In the genomic region with DNA sequence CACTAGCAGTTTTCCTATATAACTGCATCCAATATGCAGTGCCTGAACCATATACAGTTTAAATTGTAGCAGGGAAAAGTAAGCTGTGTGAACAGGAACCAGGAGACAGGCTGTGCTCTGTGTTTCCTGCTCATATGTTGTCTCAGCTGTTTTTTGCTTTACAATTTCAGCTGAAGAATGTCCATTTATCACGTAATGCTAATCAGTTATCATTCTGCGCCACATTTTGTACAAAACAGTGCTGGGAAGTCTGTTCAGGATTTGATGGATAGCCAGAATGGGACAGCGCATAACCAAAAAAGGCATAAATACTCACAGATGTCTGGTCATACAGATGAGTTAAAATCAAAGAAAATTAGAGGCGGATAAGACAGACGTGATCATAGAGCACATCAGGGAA, we compare ENCODE assay signal across 18 mouse cellular contexts.
DNase-seq lines count a peak whose midpoint lies in the region; ATAC-seq and TF ChIP-seq lines count a peak whose summit lies in the region.
"Had no signal": no experiment of that assay in that cellular context is flagged by ENCODE, and none has a peak within 500 bp of the region (broad histone marks: within the 10 kb centered on the region; RNA-seq: fewer than 3 reads in every experiment).

No protein-coding gene starts in this region.

- no peak overlapping the region for H3K27ac ChIP-seq in heart, embryonic 16.5 days (ENCODE audit: low read length)
- no peak overlapping the region; the same call in 1 of the 2 replicates for H3K27ac ChIP-seq in lung, embryonic 14.5 days (ENCODE audit: low read depth)
- H3K27ac ChIP-seq in forebrain, postnatal 0 days (ENCODE audit: low read depth, low read length) = no peak overlapping the region
- peak overlapping the region; percentile 3; the same call in 1 of the 2 replicates for H3K27ac ChIP-seq in stomach, embryonic 14.5 days (ENCODE audit: low read length)
- H3K27ac ChIP-seq in midbrain, embryonic 16.5 days (ENCODE audit: low read length) = no peak overlapping the region
- H3K27ac ChIP-seq: embryonic facial prominence, embryonic 15.5 days; heart, embryonic 13.5 days; hindbrain, embryonic 13.5 days; macrophage had no signal

- no peaks in the 10 kb centered on the region for H3K9me3 ChIP-seq in heart, embryonic 16.5 days (replicated peaks; ENCODE audit: control insufficient read depth, low read length)
- H3K9me3 ChIP-seq in lung, embryonic 14.5 days (ENCODE audit: low read depth, low read length) = no peaks in the 10 kb centered on the region
- H3K9me3 ChIP-seq in forebrain, postnatal 0 days (ENCODE audit: low read length) = no peaks in the 10 kb centered on the region
- no peaks in the 10 kb centered on the region for H3K9me3 ChIP-seq in stomach, embryonic 14.5 days (ENCODE audit: control insufficient read depth, low read depth, low read length)
- no peaks in the 10 kb centered on the region for H3K9me3 ChIP-seq in midbrain, embryonic 16.5 days (replicated peaks; ENCODE audit: control insufficient read depth, low read length, poor library complexity, severe bottlenecking)
- H3K9me3 ChIP-seq: embryonic facial prominence, embryonic 15.5 days; heart, embryonic 13.5 days; hindbrain, embryonic 13.5 days had no signal

- H3K9ac ChIP-seq in heart, embryonic 16.5 days (ENCODE audit: low read length) = no peak overlapping the region
- no peak overlapping the region for H3K9ac ChIP-seq in lung, embryonic 14.5 days
- no peak overlapping the region for H3K9ac ChIP-seq in forebrain, postnatal 0 days
- H3K9ac ChIP-seq in stomach, embryonic 14.5 days (replicated peaks; ENCODE audit: low read depth, low read length) = no peak overlapping the region
- H3K9ac ChIP-seq in midbrain, embryonic 16.5 days (ENCODE audit: low read depth, low read length) = no peak overlapping the region
- H3K9ac ChIP-seq: embryonic facial prominence, embryonic 15.5 days; heart, embryonic 13.5 days; hindbrain, embryonic 13.5 days had no signal

- no peak for DNase-seq in heart, postnatal 25 days (ENCODE audit: low spot score)
- DNase-seq in lung, embryonic 14.5 days = peak; percentile 67
- DNase-seq in lung, postnatal 25 days (ENCODE audit: low spot score) = no peak
- DNase-seq in forebrain, postnatal 0 days = peak; percentile 33
- DNase-seq: adrenal gland, postnatal 36 days; cerebellum, postnatal 25 days; kidney, adult 2 months; midbrain, embryonic 14.5 days; right cerebral cortex, adult 18-20 months had no signal

- H3K4me2 ChIP-seq in heart, embryonic 16.5 days (ENCODE audit: low read depth, low read length) = no peak overlapping the region; the same call in 1 of the 2 replicates
- peak overlapping the region; percentile 32; the same call in 1 of the 2 replicates for H3K4me2 ChIP-seq in lung, embryonic 14.5 days
- no peak overlapping the region for H3K4me2 ChIP-seq in forebrain, postnatal 0 days (ENCODE audit: low read depth)
- H3K4me2 ChIP-seq in stomach, embryonic 14.5 days (replicated peaks; ENCODE audit: low read depth, low read length) = no peak overlapping the region
- no peak overlapping the region for H3K4me2 ChIP-seq in midbrain, embryonic 16.5 days (ENCODE audit: low read length)
- H3K4me2 ChIP-seq: embryonic facial prominence, embryonic 15.5 days; heart, embryonic 13.5 days; hindbrain, embryonic 13.5 days had no signal

- TF ChIP-seq CTCF in lung, embryonic 14.5 days (IDR thresholded peaks at IDR 0.05; ENCODE audit: low read depth) = no peak
- TF ChIP-seq CTCF in forebrain, postnatal 0 days (IDR thresholded peaks at IDR 0.05; ENCODE audit: low read depth) = no peak

- H3K27me3 ChIP-seq in heart, embryonic 16.5 days (ENCODE audit: control insufficient read depth, insufficient read depth, low read length) = no peaks in the 10 kb centered on the region
- H3K27me3 ChIP-seq in lung, embryonic 14.5 days (ENCODE audit: insufficient read depth, low read length) = no peaks in the 10 kb centered on the region
- H3K27me3 ChIP-seq in forebrain, postnatal 0 days (ENCODE audit: insufficient read depth, low read length) = no peaks in the 10 kb centered on the region
- H3K27me3 ChIP-seq in stomach, embryonic 14.5 days (ENCODE audit: control insufficient read depth, insufficient read depth, low read length) = no peaks in the 10 kb centered on the region
- no peaks in the 10 kb centered on the region for H3K27me3 ChIP-seq in midbrain, embryonic 16.5 days (ENCODE audit: control insufficient read depth, insufficient read depth, low read depth, low read length)
- H3K27me3 ChIP-seq: CH12.LX; embryonic facial prominence, embryonic 15.5 days; heart, embryonic 13.5 days; hindbrain, embryonic 13.5 days had no signal

- no peak overlapping the region for H3K4me3 ChIP-seq in heart, embryonic 16.5 days (ENCODE audit: low read length)
- H3K4me3 ChIP-seq in lung, embryonic 14.5 days (ENCODE audit: low read depth, low read length) = no peak overlapping the region
- H3K4me3 ChIP-seq in forebrain, postnatal 0 days (ENCODE audit: low read depth, low read length) = no peak overlapping the region
- no peak overlapping the region for H3K4me3 ChIP-seq in stomach, embryonic 14.5 days (ENCODE audit: low read depth, low read length)
- no peak overlapping the region for H3K4me3 ChIP-seq in midbrain, embryonic 16.5 days (ENCODE audit: low read depth, low read length)
- H3K4me3 ChIP-seq: embryonic facial prominence, embryonic 15.5 days; heart, embryonic 13.5 days; hindbrain, embryonic 13.5 days had no signal

- no peaks in the 10 kb centered on the region for H3K36me3 ChIP-seq in heart, embryonic 16.5 days (ENCODE audit: control insufficient read depth, insufficient read depth)
- H3K36me3 ChIP-seq in lung, embryonic 14.5 days (ENCODE audit: insufficient read depth) = no peaks in the 10 kb centered on the region
- no peaks in the 10 kb centered on the region for H3K36me3 ChIP-seq in forebrain, postnatal 0 days (ENCODE audit: insufficient read depth)
- H3K36me3 ChIP-seq in stomach, embryonic 14.5 days (ENCODE audit: control insufficient read depth, insufficient read depth, low read length) = no peaks in the 10 kb centered on the region
- no peaks in the 10 kb centered on the region for H3K36me3 ChIP-seq in midbrain, embryonic 16.5 days (ENCODE audit: control insufficient read depth, insufficient read depth, low read length)
- H3K36me3 ChIP-seq: embryonic facial prominence, embryonic 15.5 days; heart, embryonic 13.5 days; hindbrain, embryonic 13.5 days had no signal

- intact Hi-C loops in heart, postnatal 25 days (cut with DNase I) = no loop called here

- H3K4me1 ChIP-seq in heart, embryonic 16.5 days (ENCODE audit: control insufficient read depth, insufficient read depth, low read length) = no peaks in the 10 kb centered on the region
- H3K4me1 ChIP-seq in lung, embryonic 14.5 days (ENCODE audit: insufficient read depth) = no peaks in the 10 kb centered on the region
- H3K4me1 ChIP-seq in forebrain, postnatal 0 days (ENCODE audit: insufficient read depth) = no peaks in the 10 kb centered on the region
- no peaks in the 10 kb centered on the region for H3K4me1 ChIP-seq in stomach, embryonic 14.5 days (ENCODE audit: control insufficient read depth, insufficient read depth, low read length)
- H3K4me1 ChIP-seq in midbrain, embryonic 16.5 days (ENCODE audit: control insufficient read depth, insufficient read depth, low read length) = no peaks in the 10 kb centered on the region
- H3K4me1 ChIP-seq: embryonic facial prominence, embryonic 15.5 days; hindbrain, embryonic 13.5 days had no signal

- 53% methylated on average over 5 of the region's 5 CpGs for WGBS in heart, embryonic 16.5 days
- 34% methylated on average over 5 of the region's 5 CpGs for whole genome bisulfite sequencing in lung, embryonic 14.5 days
- 37% methylated on average over 5 of the region's 5 CpGs for WGBS in forebrain, postnatal 0 days
- WGBS in stomach, embryonic 14.5 days = 29% methylated on average over 5 of the region's 5 CpGs
- 70% methylated on average over 5 of the region's 5 CpGs for WGBS in midbrain, embryonic 16.5 days

- ATAC-seq in heart, embryonic 16.5 days (replicated peaks; ENCODE audit: extremely low read depth, insufficient read depth, low FRiP score) = 0 out of 2 replicates have a peak, but pooled peaks have one; percentile 23
- peak; percentile 77 for ATAC-seq in lung, embryonic 14.5 days (ENCODE audit: insufficient read depth)
- ATAC-seq in forebrain, postnatal 0 days = peak; percentile 79
- no peak for ATAC-seq in stomach, embryonic 14.5 days (ENCODE audit: insufficient number of reproducible peaks, insufficient read depth, low FRiP score, low read depth)
- ATAC-seq in CD4-positive, CD25-positive, alpha-beta regulatory T cell, adult 4 months = no peak
- ATAC-seq in midbrain, embryonic 16.5 days = no peak

Comparison
In these comparisons a context has a peak if more than half of its experiments do, and no peak if none do; other contexts are left out.
1. DNase-seq: peak in lung, embryonic 14.5 days (single experiment) and forebrain, postnatal 0 days (single experiment); none in heart, postnatal 25 days (single experiment) and lung, postnatal 25 days (single experiment).
2. ATAC-seq: peak in heart, embryonic 16.5 days (single experiment), lung, embryonic 14.5 days (single experiment) and forebrain, postnatal 0 days (single experiment); none in stomach, embryonic 14.5 days (single experiment), CD4-positive, CD25-positive, alpha-beta regulatory T cell, adult 4 months (single experiment) and midbrain, embryonic 16.5 days (single experiment).